Mouse (Mus musculus) natural killer cell, adult 2 months (primary cell): ENCODE results near the gene Gpr108.

Experiments used
- DNase-seq, 2 experiments: peaks; one replicate each; pipeline ENCODE4 v3.0.0; 2022; ENCODE audit warnings: low spot score in 2 of 2

Gpr108 gene

GRCm38 (mm10) chr17:57271301-57271700 is 23.1 kb upstream of the Gpr108 start:
- no peak for DNase-seq

GRCm38 (mm10) chr17:57267556-57268126 is 19.4 kb upstream of the Gpr108 start:
- DNase-seq, result no peak

- no peak for DNase-seq
These were observed 17.0 kb upstream of the Gpr108 start for GRCm38 (mm10) chr17:57264972-57265945.

GRCm38 (mm10) chr17:57264164-57264563 is 15.9 kb upstream of the Gpr108 start:
- DNase-seq, result peak; percentile 33 to 39

GRCm38 (mm10) chr17:57262901-57263550 is 14.8 kb upstream of the Gpr108 start:
- DNase-seq, result no peak

GRCm38 (mm10) chr17:57261796-57262195 is 13.6 kb upstream of the Gpr108 start:
- no peak for DNase-seq

GRCm38 (mm10) chr17:57261286-57261685 is 13.0 kb upstream of the Gpr108 start:
- no peak for DNase-seq

GRCm38 (mm10) chr17:57260351-57260750 is 12.1 kb upstream of the Gpr108 start:
- DNase-seq, result no peak

GRCm38 (mm10) chr17:57259742-57260141 is 11.5 kb upstream of the Gpr108 start:
- DNase-seq, result no peak

GRCm38 (mm10) chr17:57258191-57258590 is 9.9 kb upstream of the Gpr108 start:
- no peak for DNase-seq

- no peak for DNase-seq
These were observed 8.8 kb upstream of the Gpr108 start for GRCm38 (mm10) chr17:57256921-57257485.

GRCm38 (mm10) chr17:57255354-57255753 is 7.1 kb upstream of the Gpr108 start:
- no peak for DNase-seq

- DNase-seq, result no peak
These were observed 5.1 kb upstream of the Gpr108 start for GRCm38 (mm10) chr17:57253306-57253705.

- DNase-seq, result no peak
These were observed 3.2 kb upstream of the Gpr108 start for GRCm38 (mm10) chr17:57251431-57251830.

GRCm38 (mm10) chr17:57250461-57251160 is 2.4 kb upstream of the Gpr108 start:
- peak in 1 of 2 experiments; percentile 14 for DNase-seq

GRCm38 (mm10) chr17:57249186-57250181 is 1.2 kb upstream of the Gpr108 start, which contains the start of gene Trip10:
Trip10 (plus strand) TSS chr17:57249455.
- peak; percentile 96 to 97 for DNase-seq

GRCm38 (mm10) chr17:57248771-57249170 is 525 bp upstream of the Gpr108 start:
- DNase-seq, result no peak

- DNase-seq, result peak; percentile 92 to 94
These were observed 649 bp downstream of the Gpr108 start for GRCm38 (mm10) chr17:57247393-57248200.

GRCm38 (mm10) chr17:57246663-57247392 is 1.4 kb downstream of the Gpr108 start:
- no peak for DNase-seq
